Mouse (Mus musculus): Measurements from ENCODE around the gene Acaca. TPM values are rescaled to one million over a fixed set of nuclear protein-coding genes. Genes with fewer than 3 reads are reported as not detected.

The Acaca gene
- polyA plus RNA-seq, 1 experiment from 2014 or later = 38.6 TPM

DNA sequence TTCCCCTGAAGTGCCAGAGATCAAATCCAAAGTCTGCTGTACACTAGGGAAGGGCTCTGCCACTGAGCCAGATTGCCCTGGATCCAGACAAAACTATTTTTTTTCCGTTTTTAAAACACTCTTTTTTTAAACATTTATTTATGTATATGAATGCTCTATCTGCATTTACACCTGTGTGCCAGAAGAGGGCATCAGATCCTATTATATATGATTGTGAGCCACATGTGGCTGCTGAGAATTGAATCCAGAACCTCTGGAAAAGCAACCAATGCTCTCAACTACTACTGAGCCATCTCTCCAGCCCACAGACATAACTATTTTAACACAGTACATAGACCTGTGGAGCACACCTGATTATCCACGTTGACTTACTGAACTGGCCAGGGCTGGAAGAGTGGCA lies 13.3 kb upstream of the Acaca start:
- no peak for ATAC-seq (ENCODE audit: low FRiP score)
- Histone ChIP-seq H3K9me3 (no peaks in the 10 kb centered on the region), H3K27ac (no peak overlapping the region), H3K36me3 (replicated peaks) (peaks cover 64% of the 10 kb centered on the region), H3K4me1 (no peaks in the 10 kb centered on the region), H3K9ac (no peak overlapping the region), H3K4me3 (replicated peaks) (no peak overlapping the region), H3K27me3 (no peaks in the 10 kb centered on the region), H3K4me2 (no peak overlapping the region)
- 78% methylated on average over 2 of the region's 2 CpGs for WGBS

DNA sequence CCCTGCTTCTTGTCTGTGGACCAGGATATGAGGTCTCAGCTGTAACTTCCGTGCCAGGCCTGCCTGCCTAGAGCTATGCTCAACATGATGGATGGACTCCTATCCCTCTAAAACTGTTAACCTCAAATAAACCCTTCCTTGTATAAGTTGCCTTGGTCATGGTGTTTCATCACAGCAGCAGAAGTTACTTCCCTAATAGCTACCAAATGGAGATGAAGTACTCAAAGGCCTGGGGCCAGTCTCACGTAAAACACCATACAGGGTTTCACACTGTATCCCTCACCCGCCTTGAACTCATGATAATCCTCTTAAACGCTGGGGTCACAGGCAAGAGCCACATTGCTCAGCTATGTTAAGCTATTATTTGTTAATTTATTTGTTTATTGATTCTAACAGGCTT lies 12.0 kb upstream of the Acaca start:
- Histone ChIP-seq H3K27me3 (no peaks in the 10 kb centered on the region), H3K9me3 (no peaks in the 10 kb centered on the region), H3K4me3 (replicated peaks) (no peak overlapping the region), H3K27ac (no peak overlapping the region), H3K36me3 (replicated peaks) (peaks cover 71% of the 10 kb centered on the region), H3K4me1 (no peaks in the 10 kb centered on the region), H3K9ac (no peak overlapping the region), H3K4me2 (no peak overlapping the region)
- no peak for ATAC-seq (ENCODE audit: low FRiP score)
- WGBS = 87% methylated on average over 4 of the region's 4 CpGs

DNA sequence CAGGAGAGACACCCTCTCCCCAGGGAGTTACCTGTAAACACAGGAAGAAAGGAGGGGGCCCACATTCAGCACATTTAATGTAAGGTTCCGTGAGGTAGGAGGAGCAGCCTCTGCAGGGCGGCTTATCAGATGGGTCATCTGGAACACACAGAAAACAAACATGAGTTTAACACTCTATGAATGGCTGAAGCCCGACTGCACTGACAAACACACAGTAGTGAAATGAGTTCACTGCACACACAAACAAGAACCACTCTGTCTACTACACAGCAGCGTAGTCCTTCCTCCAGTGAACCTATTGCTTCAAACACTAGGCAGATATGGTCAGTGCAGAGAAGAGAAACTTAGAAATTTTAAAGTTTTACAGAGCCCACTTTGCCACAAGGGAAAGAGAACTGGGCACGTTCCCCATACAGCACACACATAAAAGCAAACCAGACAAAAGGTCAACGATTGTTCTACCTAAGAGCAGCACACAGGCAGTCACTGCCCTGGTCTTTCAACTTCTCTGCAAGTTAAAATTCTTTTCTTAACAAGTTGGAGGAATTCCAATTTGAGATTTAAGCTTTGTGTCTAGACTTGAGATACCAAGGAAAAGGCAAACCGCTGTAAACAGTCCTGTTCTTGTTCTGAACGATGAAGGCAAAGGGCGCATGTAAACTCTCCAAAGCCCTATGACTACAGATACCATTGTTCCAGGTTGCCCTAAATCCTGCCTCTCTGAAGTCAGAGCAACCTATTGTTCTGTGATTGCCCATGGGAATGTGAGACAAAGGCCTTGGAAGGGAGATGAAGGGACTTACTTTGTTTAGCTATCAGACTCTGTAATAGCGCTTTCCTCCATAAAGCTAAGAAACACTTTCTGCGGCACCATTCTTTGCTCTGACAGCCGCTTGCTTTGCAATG lies 8.2 kb upstream of the Acaca start:
- Histone ChIP-seq H3K4me3 (replicated peaks) (no peak overlapping the region), H3K4me1 (no peaks in the 10 kb centered on the region), H3K36me3 (replicated peaks) (peaks cover 84% of the 10 kb centered on the region), H3K9ac (no peak overlapping the region), H3K27me3 (no peaks in the 10 kb centered on the region), H3K4me2 (no peak overlapping the region), H3K9me3 (no peaks in the 10 kb centered on the region), H3K27ac (no peak overlapping the region)
- WGBS = 85% methylated on average over 12 of the region's 12 CpGs
- ATAC-seq (ENCODE audit: low FRiP score) = no peak

DNA sequence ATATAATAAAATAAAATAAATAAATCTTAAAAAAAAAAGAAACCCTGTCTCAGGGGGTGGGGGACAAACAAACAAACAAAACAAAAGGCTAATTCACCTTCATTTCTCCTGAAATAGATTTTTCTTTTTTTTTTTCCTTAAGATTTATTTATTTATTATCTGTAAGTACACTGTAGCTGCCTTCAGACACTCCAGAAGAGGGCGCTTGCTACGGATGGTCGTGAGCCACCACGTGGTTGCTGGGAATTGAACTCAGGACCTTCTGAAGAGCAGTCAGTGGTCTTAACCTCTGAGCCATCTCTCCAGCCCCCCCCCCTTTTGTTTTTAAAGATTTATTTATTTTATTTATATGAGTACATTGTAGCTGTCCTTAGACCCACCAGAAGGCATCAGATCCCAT lies 1.5 kb upstream of the Acaca start:
- Histone ChIP-seq H3K27ac (no peak overlapping the region), H3K4me1 (peaks cover 10% of the 10 kb centered on the region; the same call in 1 of the 2 replicates), H3K36me3 (replicated peaks) (peaks cover 36% of the 10 kb centered on the region), H3K9me3 (no peaks in the 10 kb centered on the region), H3K4me3 (replicated peaks) (no peak overlapping the region), H3K4me2 (no peak overlapping the region; the same call in 1 of the 2 replicates), H3K27me3 (no peaks in the 10 kb centered on the region), H3K9ac (no peak overlapping the region)
- 91% methylated on average over 4 of the region's 4 CpGs for WGBS
- no peak for ATAC-seq (ENCODE audit: low FRiP score)

DNA sequence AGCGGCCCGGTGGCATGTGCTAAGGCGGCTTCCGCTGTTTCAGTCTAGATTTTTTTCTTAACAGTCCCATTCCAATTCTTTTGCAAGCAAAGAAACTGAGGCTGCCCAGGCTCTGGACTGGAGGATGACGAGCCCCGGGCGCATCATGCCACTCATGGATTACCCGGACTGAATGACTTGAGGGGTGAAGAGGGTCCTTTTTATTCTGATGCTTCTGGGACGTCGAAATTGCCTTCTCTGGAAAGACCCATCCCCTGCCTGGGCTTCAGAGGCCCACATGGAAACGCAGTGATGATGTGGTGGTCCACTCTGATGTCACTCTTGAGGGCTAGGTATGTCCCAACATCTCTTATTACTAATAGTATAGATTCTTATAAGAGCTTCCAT lies 320 bp downstream of the Acaca start:
- no peak; the same call in none of the 2 replicates for ATAC-seq (ENCODE audit: low FRiP score)

DNA sequence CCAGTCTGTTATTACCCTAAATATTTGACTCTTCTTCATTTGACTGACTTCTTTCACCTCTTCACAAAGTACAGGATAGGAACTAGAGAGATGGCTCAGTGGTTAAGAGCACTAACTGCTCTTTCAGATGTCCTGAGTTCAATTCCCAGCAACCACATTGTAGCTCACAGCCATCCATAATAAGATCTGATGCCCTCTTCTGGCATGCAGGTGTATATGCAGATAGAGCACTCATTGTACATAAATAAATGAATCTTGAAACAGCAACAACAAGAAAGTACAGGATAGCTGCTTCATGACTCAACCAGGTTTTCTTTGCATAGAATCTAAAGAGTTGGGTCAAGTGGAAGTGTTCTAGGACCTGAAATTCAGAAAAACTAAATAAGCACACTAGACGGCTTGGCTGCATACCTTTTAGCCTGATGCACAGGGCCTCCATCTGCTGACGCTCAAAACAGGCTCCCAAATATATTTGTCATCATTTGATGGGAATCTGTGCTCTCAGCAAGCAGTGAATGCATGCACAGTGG lies 4.9 kb downstream of the Acaca start:
- Histone ChIP-seq H3K4me1 (peaks cover 7% of the 10 kb centered on the region; the same call in 1 of the 2 replicates), H3K36me3 (replicated peaks) (no peaks in the 10 kb centered on the region), H3K9ac (no peak overlapping the region), H3K4me2 (no peak overlapping the region), H3K4me3 (replicated peaks) (no peak overlapping the region), H3K9me3 (no peaks in the 10 kb centered on the region), H3K27ac (no peak overlapping the region), H3K27me3 (no peaks in the 10 kb centered on the region)
- WGBS = 91% methylated on average over 2 of the region's 2 CpGs
- no peak for ATAC-seq (ENCODE audit: low FRiP score)

More for the DNA sequence above, 320 bp downstream of the Acaca start:
- H3K4me1 ChIP-seq = peaks cover 10% of the 10 kb centered on the region; the same call in 1 of the 2 replicates
- peak overlapping the region; percentile 84 for H3K4me3 ChIP-seq (replicated peaks)
- H3K4me2 ChIP-seq = peak overlapping the region; percentile 62
- H3K36me3 ChIP-seq (replicated peaks) = peaks cover 23% of the 10 kb centered on the region
- WGBS = 3% methylated on average over 11 of the region's 11 CpGs
- peak overlapping the region; percentile 87 for H3K9ac ChIP-seq
- no peaks in the 10 kb centered on the region for H3K27me3 ChIP-seq
- H3K27ac ChIP-seq = no peak overlapping the region
- H3K9me3 ChIP-seq = no peaks in the 10 kb centered on the region

DNA sequence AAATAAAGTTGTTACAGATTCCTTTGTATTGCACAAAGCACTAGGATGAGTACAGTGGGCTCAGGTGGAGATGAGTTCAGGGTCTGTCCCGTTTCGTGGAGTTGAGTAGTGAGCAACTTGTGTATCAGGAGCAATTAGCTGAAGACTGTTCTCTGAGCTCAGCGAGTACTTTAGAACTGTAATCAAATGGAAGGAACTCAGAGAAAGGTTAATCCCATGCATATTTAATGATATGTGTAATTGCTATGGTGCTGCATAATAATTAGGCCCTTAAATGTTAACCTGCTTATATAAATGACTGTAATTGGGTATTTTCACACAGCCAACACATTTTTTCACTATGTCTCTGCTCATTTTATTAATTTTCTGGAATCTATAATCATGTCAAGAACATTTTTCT lies 7.0 kb downstream of the Acaca start:
- 35% methylated on average over 3 of the region's 3 CpGs for WGBS
- Histone ChIP-seq H3K4me3 (replicated peaks) (no peak overlapping the region), H3K4me2 (no peak overlapping the region), H3K36me3 (replicated peaks) (no peaks in the 10 kb centered on the region), H3K27me3 (no peaks in the 10 kb centered on the region), H3K4me1 (peaks cover 2% of the 10 kb centered on the region; the same call in 1 of the 2 replicates), H3K9me3 (no peaks in the 10 kb centered on the region), H3K9ac (no peak overlapping the region), H3K27ac (no peak overlapping the region)
- no peak for ATAC-seq (ENCODE audit: low FRiP score)

DNA sequence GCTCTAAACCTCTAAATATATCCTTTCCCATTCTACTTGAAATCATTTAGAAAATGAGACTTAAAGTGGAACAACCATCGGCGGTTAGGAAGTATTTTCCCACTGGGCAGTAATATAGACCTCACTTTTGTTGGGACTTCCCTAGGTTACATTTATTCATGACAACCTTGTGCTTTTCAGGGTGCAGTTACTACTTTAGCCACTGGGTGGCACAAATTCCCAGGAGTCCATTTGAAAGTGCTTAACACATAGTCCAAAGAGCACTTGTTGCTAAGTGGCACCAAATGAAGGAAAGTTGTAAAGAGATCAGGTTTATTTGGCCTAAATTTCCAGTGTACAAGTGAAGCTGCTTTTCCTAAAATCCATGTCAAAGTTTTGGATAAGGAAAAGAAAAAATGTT lies 12.3 kb downstream of the Acaca start:
- Histone ChIP-seq H3K27ac (no peak overlapping the region), H3K4me3 (replicated peaks) (no peak overlapping the region), H3K4me2 (no peak overlapping the region), H3K27me3 (no peaks in the 10 kb centered on the region), H3K9me3 (no peaks in the 10 kb centered on the region), H3K9ac (no peak overlapping the region), H3K36me3 (replicated peaks) (no peaks in the 10 kb centered on the region), H3K4me1 (no peaks in the 10 kb centered on the region)
- no peak for ATAC-seq (ENCODE audit: low FRiP score)
- 66% methylated on average over 2 of the region's 2 CpGs for WGBS

DNA sequence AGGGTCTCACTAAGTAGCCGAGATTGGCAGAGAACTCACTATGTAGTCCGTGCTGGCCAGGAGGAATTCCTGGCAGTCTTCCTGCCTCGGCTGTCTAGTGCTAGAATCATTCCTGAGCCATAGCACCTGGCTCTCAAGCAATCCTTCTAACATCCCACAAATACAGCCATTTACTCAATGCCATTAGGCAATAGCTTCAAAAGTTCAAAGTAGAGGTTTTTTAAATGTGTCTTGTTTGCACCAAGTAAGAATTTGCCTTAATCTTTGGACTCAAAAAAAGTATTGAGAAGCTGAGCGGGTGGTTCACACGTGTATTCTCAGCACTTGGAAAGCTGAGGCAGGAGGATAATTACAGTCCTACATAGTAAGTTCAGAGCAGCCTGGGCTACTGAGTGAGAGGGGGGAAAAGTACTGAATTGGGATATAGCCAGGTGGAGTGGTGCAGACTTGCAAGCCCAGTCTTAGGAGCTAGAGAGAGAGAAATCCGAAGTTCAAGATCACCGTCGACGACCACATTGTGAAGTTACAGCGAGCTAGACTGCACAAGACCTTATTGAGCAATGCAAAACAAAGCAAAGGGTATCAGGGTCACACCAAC lies 15.8 kb downstream of the Acaca start:
- Histone ChIP-seq H3K4me1 (no peaks in the 10 kb centered on the region), H3K9ac (no peak overlapping the region), H3K4me3 (replicated peaks) (no peak overlapping the region), H3K9me3 (no peaks in the 10 kb centered on the region), H3K4me2 (no peak overlapping the region), H3K36me3 (replicated peaks) (no peaks in the 10 kb centered on the region), H3K27ac (no peak overlapping the region), H3K27me3 (no peaks in the 10 kb centered on the region)
- ATAC-seq (ENCODE audit: low FRiP score) = no peak
- WGBS = 77% methylated on average over 10 of the region's 10 CpGs

DNA sequence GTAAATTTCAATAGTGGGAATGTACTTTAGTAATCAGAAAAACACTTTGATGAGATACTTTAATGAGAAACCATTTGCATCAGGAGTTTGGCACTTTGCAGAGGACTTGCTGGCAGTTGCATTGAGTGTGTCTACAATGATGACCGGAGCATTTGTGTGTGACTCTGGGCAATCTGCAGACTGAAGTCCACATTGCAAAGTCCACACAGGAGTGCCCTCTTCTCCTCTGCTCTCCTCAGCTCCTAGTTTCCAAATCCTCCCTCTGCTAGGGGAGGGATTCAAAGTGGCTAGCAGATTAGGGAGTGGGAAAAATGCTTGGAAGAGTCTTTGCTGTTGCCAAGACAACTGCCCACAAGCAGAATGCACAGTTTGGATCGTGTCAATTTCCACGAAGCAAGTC lies 16.6 kb downstream of the Acaca start:
- H3K9me3 ChIP-seq = no peaks in the 10 kb centered on the region
- H3K4me1 ChIP-seq = no peaks in the 10 kb centered on the region

DNA sequence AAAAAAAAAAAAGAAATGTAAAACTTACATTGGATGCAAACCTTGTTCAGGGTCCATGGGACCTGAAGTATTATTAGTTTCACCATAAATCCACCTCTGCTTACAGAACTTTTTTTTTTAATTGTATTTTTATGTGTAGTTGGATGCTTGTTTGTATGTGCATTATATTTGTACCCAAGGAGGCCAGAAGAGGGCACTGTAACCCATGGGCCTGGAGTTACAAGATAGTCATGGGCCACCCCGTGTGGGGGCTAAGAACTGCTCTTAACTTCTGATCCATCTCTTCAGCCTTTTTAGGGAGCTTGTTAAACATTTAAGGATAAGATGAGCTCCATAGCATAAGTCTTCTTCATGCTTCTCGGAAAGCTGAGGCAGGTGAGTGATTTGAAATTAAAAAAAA lies 21.4 kb downstream of the Acaca start:
- no peaks in the 10 kb centered on the region for H3K36me3 ChIP-seq (replicated peaks)
- no peaks in the 10 kb centered on the region for H3K9me3 ChIP-seq
- no peak for ATAC-seq (ENCODE audit: low FRiP score)
- no peak overlapping the region for H3K9ac ChIP-seq
- WGBS = 62% methylated on average over 2 of the region's 2 CpGs
- no peaks in the 10 kb centered on the region for H3K27me3 ChIP-seq
- H3K4me3 ChIP-seq (replicated peaks) = no peak overlapping the region
- no peak overlapping the region for H3K27ac ChIP-seq
- H3K4me2 ChIP-seq = no peak overlapping the region
- no peaks in the 10 kb centered on the region for H3K4me1 ChIP-seq

More for the DNA sequence above, 16.6 kb downstream of the Acaca start:
- no peak for ATAC-seq (ENCODE audit: low FRiP score)
- Histone ChIP-seq H3K36me3 (replicated peaks) (no peaks in the 10 kb centered on the region), H3K4me3 (replicated peaks) (no peak overlapping the region), H3K9ac (no peak overlapping the region), H3K4me2 (no peak overlapping the region), H3K27me3 (no peaks in the 10 kb centered on the region), H3K27ac (no peak overlapping the region)
- WGBS = 62% methylated on average over 3 of the region's 3 CpGs

DNA sequence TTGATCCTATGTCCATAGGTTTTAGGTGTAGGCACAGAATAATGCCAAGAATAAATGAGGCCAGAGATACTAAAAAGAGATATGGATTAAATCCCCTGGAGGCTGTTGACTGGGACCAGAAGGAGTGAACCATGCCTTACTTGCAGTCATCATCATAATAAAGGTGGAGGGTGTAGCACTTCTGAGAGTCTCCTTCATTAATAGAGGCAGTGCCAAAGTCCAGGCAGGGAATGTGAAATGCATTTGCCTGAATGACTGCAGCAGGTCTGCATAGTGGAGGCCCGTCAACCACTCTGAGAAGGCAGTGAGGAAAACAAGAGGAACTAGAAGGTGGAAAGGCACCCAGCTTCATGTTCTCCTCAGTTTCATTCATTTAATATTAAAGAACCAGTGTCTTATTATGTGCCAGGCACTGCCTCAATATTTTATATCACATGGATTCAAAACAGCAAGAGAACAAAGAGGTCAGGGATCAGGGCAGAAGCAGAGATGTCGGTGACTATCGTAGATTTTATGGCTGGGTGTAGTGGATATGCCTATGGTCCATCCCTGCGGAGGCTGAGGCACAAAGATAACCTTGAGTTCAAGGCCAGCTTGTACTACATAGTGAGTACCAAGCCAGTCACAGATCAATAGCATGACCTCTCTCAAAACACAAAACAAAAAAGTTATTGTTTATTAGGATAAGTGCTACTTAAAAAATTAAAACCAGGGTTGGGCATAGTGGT lies 27.2 kb downstream of the Acaca start:
- no peak overlapping the region for H3K4me2 ChIP-seq

More for the DNA sequence above, 27.2 kb downstream of the Acaca start:
- ATAC-seq (ENCODE audit: low FRiP score) = no peak
- no peak overlapping the region for H3K27ac ChIP-seq
- no peak overlapping the region for H3K9ac ChIP-seq
- H3K4me1 ChIP-seq = no peaks in the 10 kb centered on the region
- WGBS = 96% methylated on average over 4 of the region's 4 CpGs
- H3K36me3 ChIP-seq (replicated peaks) = no peaks in the 10 kb centered on the region
- no peaks in the 10 kb centered on the region for H3K27me3 ChIP-seq
- H3K4me3 ChIP-seq (replicated peaks) = no peak overlapping the region
- no peaks in the 10 kb centered on the region for H3K9me3 ChIP-seq
